Mouse (Mus musculus): ENCODE measurements around the gene Rnf26.

DNA sequence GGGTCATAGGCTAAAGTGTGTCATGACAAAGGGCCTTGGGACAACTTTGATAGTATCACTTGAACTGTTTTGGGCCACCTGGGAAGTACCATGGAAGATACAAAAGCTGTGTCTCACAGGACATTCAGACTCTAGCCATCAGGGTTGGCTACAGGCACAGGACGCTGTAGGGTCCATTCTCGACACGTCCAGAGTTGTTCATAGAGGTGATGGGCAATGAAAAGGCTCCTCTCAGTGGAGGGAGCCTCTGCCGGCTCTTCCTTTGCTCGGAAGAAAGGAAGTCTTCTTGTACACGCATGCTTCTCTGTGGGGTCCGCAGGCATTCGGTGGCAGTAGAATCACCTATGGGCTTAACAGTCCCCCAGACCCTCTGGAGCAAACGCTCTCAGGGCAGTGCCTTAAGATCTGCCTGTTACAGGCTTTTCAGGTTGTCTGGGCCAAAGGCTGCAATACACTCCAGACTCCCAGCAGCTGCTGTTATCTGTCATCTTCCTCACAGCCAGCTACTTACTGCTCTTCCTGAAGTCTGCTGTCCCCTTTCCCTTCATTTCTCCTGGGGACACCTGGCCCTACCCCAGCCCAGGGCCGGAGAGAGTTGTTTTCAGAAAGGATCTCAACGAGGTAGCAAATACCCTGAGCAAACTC is 35.9 kb downstream of the Rnf26 start:
- TF ChIP-seq MAX (IDR thresholded peaks at IDR 0.05; ENCODE audit: low read depth) (no peak), TCF12 (IDR thresholded peaks at IDR 0.05; ENCODE audit: insufficient read depth, poor library complexity, severe bottlenecking) (no peak), POLR2A (IDR thresholded peaks at IDR 0.05; ENCODE audit: insufficient read length, low read depth) (no peak), E2F4 (IDR thresholded peaks at IDR 0.05; ENCODE audit: insufficient read depth) (no peak), REST (IDR thresholded peaks at IDR 0.05; ENCODE audit: insufficient read depth, insufficient read length) (no peak), MYOG (IDR thresholded peaks at IDR 0.05; ENCODE audit: control insufficient read depth in 1 of 3, insufficient read depth in 1 of 3, insufficient read length in 2 of 3, low read depth in 2 of 3) (no peak), CEBPB (IDR thresholded peaks at IDR 0.05; ENCODE audit: insufficient read depth, poor library complexity, severe bottlenecking) (no peak)
